Mouse (Mus musculus) bone marrow, adult 2 months (tissue): ENCODE data around the gene Fuom.

Experiments used
- CTCF ChIP-seq: fragments of 200-500 bp; IDR thresholded peaks from 2 replicates; pipeline ENCODE4 v1.5.1; 2011; ENCODE audit warnings: low read length, control low read depth; ENCODE audit not compliant: control insufficient read depth, insufficient read depth
- POLR2A ChIP-seq: fragments of 200-500 bp; IDR thresholded peaks from 2 replicates; pipeline ENCODE4 v1.6.1; 2011; ENCODE audit warnings: low read depth, mild to moderate bottlenecking, control low read depth, low read length, borderline replicate concordance; ENCODE audit not compliant: control insufficient read depth

GRCm38 (mm10) chr7:140115583-140116328 is 13.5 kb upstream of the Fuom start, which contains the start of gene Paox:
- no peak for TF ChIP-seq CTCF
- no peak for TF ChIP-seq POLR2A
